Mouse (Mus musculus): ENCODE measurements at regions not wholly inside any gene's neighbourhood (a gene's known extent, or its start where the extent isn't known, plus 50 kb on each side); places are given as distances from the start of the nearest gene placed in this dataset.

- DNase-seq (ENCODE audit: low read depth, low spot score), result no peak
- Histone ChIP-seq H3K9ac (ENCODE audit: insufficient read depth, low read depth, low read length, poor library complexity, severe bottlenecking) (no peak overlapping the region), H3K4me3 (ENCODE audit: insufficient read depth in 1 of 2, low read depth in 1 of 2, low read length in 2 of 2, poor library complexity in 1 of 2, severe bottlenecking in 1 of 2) (no peak overlapping the region), H3K9me3 (ENCODE audit: control insufficient read depth, insufficient read depth, low read depth, low read length) (no peaks in the 10 kb centered on the region), H3K27ac (ENCODE audit: insufficient read depth, low read depth, low read length, poor library complexity, severe bottlenecking) (no peak overlapping the region), H3K4me1 (ENCODE audit: control insufficient read depth in 2 of 2, insufficient read depth in 2 of 2, low read length in 2 of 2, poor library complexity in 1 of 2) (no peaks in the 10 kb centered on the region), H3K36me3 (ENCODE audit: control insufficient read depth, insufficient read depth, low read length, poor library complexity, severe bottlenecking) (no peaks in the 10 kb centered on the region)
- in situ Hi-C loops (cut with MboI; ENCODE audit: low sequenced_read_pairs in 2 of 2, unreplicated experiment in 2 of 2), result loop anchor here (10.0 to 25.0 kb wide), 4 partner anchors 391 to 694 kb away; partner anchors contain the start of gene Kcnmb3 (in 1 of the 2)
- TF ChIP-seq ZC3H11A (IDR thresholded peaks at IDR 0.05; ENCODE audit: borderline replicate concordance, low read depth, low read length), result no peak
- no peak for TF ChIP-seq CHD2 (IDR thresholded peaks at IDR 0.05; ENCODE audit: low read depth, low read length)
- TF ChIP-seq MAFK (IDR thresholded peaks at IDR 0.05; ENCODE audit: insufficient read depth, low read depth, low read length), result no peak
Observed at GRCm38 (mm10) chr3:31793466-31794040, 108.8 kb upstream of the Kcnmb2 start.

- Histone ChIP-seq H3K9ac (ENCODE audit: insufficient read depth, low read depth, low read length, poor library complexity, severe bottlenecking) (no peak overlapping the region), H3K4me3 (ENCODE audit: insufficient read depth in 1 of 2, low read depth in 1 of 2, low read length in 2 of 2, poor library complexity in 1 of 2, severe bottlenecking in 1 of 2) (no peak overlapping the region), H3K27ac (ENCODE audit: insufficient read depth, low read depth, low read length, poor library complexity, severe bottlenecking) (no peak overlapping the region), H3K36me3 (ENCODE audit: control insufficient read depth, insufficient read depth, low read length, poor library complexity, severe bottlenecking) (no peaks in the 10 kb centered on the region), H3K4me1 (ENCODE audit: control insufficient read depth in 2 of 2, insufficient read depth in 2 of 2, low read length in 2 of 2, poor library complexity in 1 of 2) (no peaks in the 10 kb centered on the region), H3K9me3 (ENCODE audit: control insufficient read depth, insufficient read depth, low read depth, low read length) (no peaks in the 10 kb centered on the region)
- TF ChIP-seq HCFC1 (IDR thresholded peaks at IDR 0.05; ENCODE audit: borderline replicate concordance, insufficient read depth, low read length) (no peak), ZNF384 (IDR thresholded peaks at IDR 0.05; ENCODE audit: low read depth, low read length) (no peak), ZC3H11A (IDR thresholded peaks at IDR 0.05; ENCODE audit: borderline replicate concordance, low read depth, low read length) (no peak), CHD2 (IDR thresholded peaks at IDR 0.05; ENCODE audit: low read depth, low read length) (no peak), MAFK (IDR thresholded peaks at IDR 0.05; ENCODE audit: insufficient read depth, low read depth, low read length) (no peak)
- in situ Hi-C loops (cut with MboI; ENCODE audit: low sequenced_read_pairs in 2 of 2, unreplicated experiment in 2 of 2), result loop anchor here (10.0 to 25.0 kb wide), 4 partner anchors 388 to 691 kb away; partner anchors contain the start of gene Kcnmb3 (in 1 of the 2)
- no peak for DNase-seq (ENCODE audit: low read depth, low spot score)
Observed at GRCm38 (mm10) chr3:31796621-31797020, 105.7 kb upstream of the Kcnmb2 start.

DNA sequence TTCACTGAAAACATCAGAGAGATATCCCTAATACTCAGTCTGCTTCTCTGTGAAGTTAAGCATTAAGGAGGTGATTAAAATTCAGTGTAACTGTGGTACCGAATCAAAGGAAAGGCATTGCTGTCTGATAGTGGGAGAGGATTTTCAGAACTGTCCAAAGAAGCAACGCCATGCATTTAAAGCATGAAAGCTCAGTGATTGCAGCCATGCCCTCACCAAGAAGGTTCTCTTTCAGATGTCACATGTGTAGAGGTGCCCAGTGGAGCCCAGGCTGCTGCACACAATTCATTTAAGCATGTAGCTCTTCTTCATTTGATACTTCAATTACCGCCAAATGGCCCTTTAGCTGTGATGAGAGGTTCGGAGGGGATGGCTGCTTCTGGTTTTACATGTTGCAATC, 103.1 kb upstream of the Kcnmb2 start:
- in situ Hi-C loops (cut with MboI; ENCODE audit: low sequenced_read_pairs in 2 of 2, unreplicated experiment in 2 of 2), result loop anchor here (10.0 to 25.0 kb wide), 4 partner anchors 386 to 688 kb away; partner anchors contain the start of gene Kcnmb3 (in 1 of the 2)
- Histone ChIP-seq H3K36me3 (ENCODE audit: control insufficient read depth, insufficient read depth, low read length, poor library complexity, severe bottlenecking) (no peaks in the 10 kb centered on the region), H3K4me3 (ENCODE audit: insufficient read depth in 1 of 2, low read depth in 1 of 2, low read length in 2 of 2, poor library complexity in 1 of 2, severe bottlenecking in 1 of 2) (no peak overlapping the region), H3K9ac (ENCODE audit: insufficient read depth, low read depth, low read length, poor library complexity, severe bottlenecking) (no peak overlapping the region), H3K9me3 (ENCODE audit: control insufficient read depth, insufficient read depth, low read depth, low read length) (no peaks in the 10 kb centered on the region), H3K4me1 (ENCODE audit: control insufficient read depth in 2 of 2, insufficient read depth in 2 of 2, low read length in 2 of 2, poor library complexity in 1 of 2) (no peaks in the 10 kb centered on the region), H3K27ac (ENCODE audit: insufficient read depth, low read depth, low read length, poor library complexity, severe bottlenecking) (no peak overlapping the region)
- TF ChIP-seq MAFK (IDR thresholded peaks at IDR 0.05; ENCODE audit: insufficient read depth, low read depth, low read length) (no peak), HCFC1 (IDR thresholded peaks at IDR 0.05; ENCODE audit: borderline replicate concordance, insufficient read depth, low read length) (no peak), CHD2 (IDR thresholded peaks at IDR 0.05; ENCODE audit: low read depth, low read length) (no peak), ZC3H11A (IDR thresholded peaks at IDR 0.05; ENCODE audit: borderline replicate concordance, low read depth, low read length) (no peak), ZNF384 (IDR thresholded peaks at IDR 0.05; ENCODE audit: low read depth, low read length) (no peak)
- no peak for DNase-seq (ENCODE audit: low read depth, low spot score)

DNA sequence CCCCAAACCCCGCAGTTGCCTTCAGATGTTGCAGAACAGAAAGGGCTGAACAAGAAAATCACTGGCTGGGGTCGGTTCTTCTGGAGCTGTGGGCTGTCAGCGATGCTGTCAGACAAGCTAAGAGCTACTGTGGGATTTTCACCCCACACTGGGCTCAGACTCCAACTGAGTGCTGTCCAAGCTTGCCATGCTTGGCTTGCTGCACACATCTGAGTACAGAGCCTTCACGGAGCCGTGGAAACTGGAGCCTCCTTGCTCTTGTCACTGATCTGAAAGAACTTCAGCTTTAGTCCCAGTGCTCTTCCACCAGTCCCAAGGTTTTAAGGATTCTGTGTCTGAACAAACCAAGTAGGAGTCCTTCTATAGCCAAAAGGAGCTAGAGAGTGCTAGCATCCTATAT, 98.3 kb upstream of the Kcnmb2 start:
- H3K27ac ChIP-seq (ENCODE audit: insufficient read depth, low read depth, low read length, poor library complexity, severe bottlenecking), result no peak overlapping the region
- H3K9ac ChIP-seq (ENCODE audit: insufficient read depth, low read depth, low read length, poor library complexity, severe bottlenecking), result no peak overlapping the region
- no peak overlapping the region for H3K4me3 ChIP-seq (ENCODE audit: insufficient read depth in 1 of 2, low read depth in 1 of 2, low read length in 2 of 2, poor library complexity in 1 of 2, severe bottlenecking in 1 of 2)
- no peaks in the 10 kb centered on the region for H3K9me3 ChIP-seq (ENCODE audit: control insufficient read depth, insufficient read depth, low read depth, low read length)
- no peak for TF ChIP-seq CHD2 (IDR thresholded peaks at IDR 0.05; ENCODE audit: low read depth, low read length)
- TF ChIP-seq HCFC1 (IDR thresholded peaks at IDR 0.05; ENCODE audit: borderline replicate concordance, insufficient read depth, low read length), result no peak
- TF ChIP-seq ZC3H11A (IDR thresholded peaks at IDR 0.05; ENCODE audit: borderline replicate concordance, low read depth, low read length), result no peak
- TF ChIP-seq MAFK (IDR thresholded peaks at IDR 0.05; ENCODE audit: insufficient read depth, low read depth, low read length), result no peak
- TF ChIP-seq ZNF384 (IDR thresholded peaks at IDR 0.05; ENCODE audit: low read depth, low read length), result no peak
- no peaks in the 10 kb centered on the region for H3K36me3 ChIP-seq (ENCODE audit: control insufficient read depth, insufficient read depth, low read length, poor library complexity, severe bottlenecking)
- no peaks in the 10 kb centered on the region for H3K4me1 ChIP-seq (ENCODE audit: control insufficient read depth in 2 of 2, insufficient read depth in 2 of 2, low read length in 2 of 2, poor library complexity in 1 of 2)
- in situ Hi-C loops (cut with MboI; ENCODE audit: low sequenced_read_pairs in 2 of 2, unreplicated experiment in 2 of 2), result no loop called here
- DNase-seq (ENCODE audit: low read depth, low spot score), result no peak
